Mouse (Mus musculus) common myeloid progenitor, adult 5-6 weeks (primary cell): ENCODE data around the gene Fli1. TPM values are rescaled to one million over a fixed set of nuclear protein-coding genes. Genes with fewer than 3 reads are reported as not detected.
A peak's percentile ranks its signal among the peaks of the same experiment; 100 is the strongest.

Source experiments
- ATAC-seq: replicated peaks from 2 replicates; pipeline ENCODE4 v1.8.0; 2016; ENCODE audit warnings: low read depth, mild to moderate bottlenecking, moderate TSS enrichment, inconsistent platforms; ENCODE audit not compliant: poor library complexity, severe bottlenecking
- total RNA-seq: library from RNA; stranded (forward); fragments of 200-1000, 187-1606 nt; gene quantifications from 2 replicates; pipeline ENCODE4 v1.2.3, GENCODE M21; 2017

Gene Fli1
- total RNA-seq = 88.2 and 91.2 TPM in 2 replicates

GRCm38 (mm10) chr9:32542212-32543039, at the start of gene Fli1:
Gene Fli1 (minus strand): TSS chr9:32542861.
- ATAC-seq = no peak

GRCm38 (mm10) chr9:32591732-32592582, 49.3 kb upstream of the Fli1 start:
- peak; percentile 88 for ATAC-seq

GRCm38 (mm10) chr9:32590571-32590970, 47.9 kb upstream of the Fli1 start:
- no peak for ATAC-seq

- peak; percentile 82 for ATAC-seq
Observed at GRCm38 (mm10) chr9:32589900-32590299, 47.2 kb upstream of the Fli1 start.

- no peak for ATAC-seq
Observed at GRCm38 (mm10) chr9:32585357-32585756, 42.7 kb upstream of the Fli1 start.

GRCm38 (mm10) chr9:32583905-32584304, 41.2 kb upstream of the Fli1 start:
- ATAC-seq = no peak

GRCm38 (mm10) chr9:32581851-32582573, 39.4 kb upstream of the Fli1 start:
- ATAC-seq = peak; percentile 85

GRCm38 (mm10) chr9:32578411-32578810, 35.8 kb upstream of the Fli1 start:
- no peak for ATAC-seq

- no peak for ATAC-seq
Observed at GRCm38 (mm10) chr9:32573638-32574037, 31.0 kb upstream of the Fli1 start.

- no peak for ATAC-seq
Observed at GRCm38 (mm10) chr9:32571676-32572075, 29.0 kb upstream of the Fli1 start.

GRCm38 (mm10) chr9:32570547-32570946, 27.9 kb upstream of the Fli1 start:
- ATAC-seq = peak; percentile 76

GRCm38 (mm10) chr9:32569261-32569660, 26.6 kb upstream of the Fli1 start:
- no peak for ATAC-seq

- no peak for ATAC-seq
Observed at GRCm38 (mm10) chr9:32567603-32568002, 24.9 kb upstream of the Fli1 start.

- no peak for ATAC-seq
Observed at GRCm38 (mm10) chr9:32565309-32565708, 22.6 kb upstream of the Fli1 start.

GRCm38 (mm10) chr9:32562837-32563236, 20.2 kb upstream of the Fli1 start:
- ATAC-seq = no peak

- ATAC-seq = peak; percentile 78
Observed at GRCm38 (mm10) chr9:32562409-32562808, 19.7 kb upstream of the Fli1 start.

- ATAC-seq = no peak
Observed at GRCm38 (mm10) chr9:32561190-32561890, 18.7 kb upstream of the Fli1 start.

- ATAC-seq = peak; percentile 31
Observed at GRCm38 (mm10) chr9:32559859-32560258, 17.2 kb upstream of the Fli1 start.

GRCm38 (mm10) chr9:32559454-32559853, 16.8 kb upstream of the Fli1 start:
- ATAC-seq = no peak

- peak; percentile 84 for ATAC-seq
Observed at GRCm38 (mm10) chr9:32556313-32556712, 13.7 kb upstream of the Fli1 start.
